Mouse (Mus musculus): Measurements from ENCODE around the gene Polr2c. TPM values are rescaled to one million over a fixed set of nuclear protein-coding genes. Genes with fewer than 3 reads are reported as not detected.

Polr2c gene
- polyA plus RNA-seq, 1 experiment: 21.3 TPM

DNA sequence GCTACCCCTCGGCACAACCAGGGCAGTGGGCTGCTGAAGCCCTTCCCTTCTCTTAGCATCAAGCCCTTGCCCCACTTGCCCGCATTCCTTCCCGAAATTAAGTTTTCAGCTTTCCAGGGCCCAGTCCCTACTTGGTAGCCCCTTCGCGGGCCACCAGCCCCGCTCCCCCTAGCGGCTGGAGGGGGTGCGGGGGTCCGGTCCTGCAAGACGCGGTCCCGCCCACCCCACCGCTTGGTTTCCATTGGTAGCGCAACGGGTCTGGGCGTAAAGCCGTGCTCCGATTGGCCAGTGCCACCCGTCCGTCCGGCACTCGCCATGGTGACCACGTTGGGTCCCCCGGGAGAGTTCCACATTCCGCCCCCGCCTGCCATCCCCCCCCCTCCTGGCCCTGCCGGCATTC lies 60.1 kb downstream of the Polr2c start:
- Histone ChIP-seq H3K4me1 (peaks cover 56% of the 10 kb centered on the region), H3K9me3 (peaks cover 12% of the 10 kb centered on the region), H3K36me3 (replicated peaks; ENCODE audit: low read length) (no peaks in the 10 kb centered on the region), H3K4me3 (replicated peaks) (peak overlapping the region; percentile 91), H3K27me3 (replicated peaks) (peaks cover 92% of the 10 kb centered on the region)
- TF ChIP-seq GATA1 (IDR thresholded peaks at IDR 0.05; ENCODE audit: borderline replicate concordance, low read length): no peak
- no peak for TF ChIP-seq FLI1 (IDR thresholded peaks at IDR 0.05; ENCODE audit: low read length)

DNA sequence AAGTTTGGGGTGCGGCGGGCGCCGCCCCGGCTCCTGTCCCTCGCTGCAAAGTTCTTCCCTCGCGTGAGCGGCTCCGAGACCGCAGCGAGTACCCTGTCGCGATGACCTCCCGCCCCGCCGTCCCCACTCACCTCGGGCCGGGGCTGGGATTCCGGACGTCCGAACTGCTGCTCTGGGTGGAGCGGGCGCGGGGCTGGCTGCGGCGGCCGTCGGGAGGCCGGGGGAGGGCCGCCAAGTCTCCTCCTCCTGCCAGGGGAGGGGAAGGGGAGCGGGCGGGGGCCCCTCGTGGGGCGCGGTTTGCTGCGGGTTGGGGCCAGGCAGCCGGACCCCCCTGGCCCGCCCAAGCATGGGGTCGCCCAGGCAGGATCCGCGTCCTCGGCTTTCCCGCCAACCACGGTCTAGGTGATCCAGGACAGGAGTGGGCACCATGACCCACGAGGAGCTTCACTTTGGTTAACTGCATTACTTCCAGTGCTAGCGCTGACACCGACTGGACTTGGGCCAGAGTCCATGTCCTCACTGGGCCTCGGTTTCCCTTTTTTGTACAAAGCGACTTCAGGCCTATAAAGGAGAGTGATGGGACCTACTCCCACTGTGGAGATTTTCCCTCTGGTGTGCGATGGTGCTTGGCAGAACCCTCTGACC lies 60.7 kb downstream of the Polr2c start, which contains the start of gene Ccdc102a:
Gene Ccdc102a, minus strand, starts transcription at position 248 of the 645 bp plus-strand sequence.
- Histone ChIP-seq H3K4me1 (peaks cover 56% of the 10 kb centered on the region), H3K27me3 (replicated peaks) (peaks cover 92% of the 10 kb centered on the region), H3K4me3 (replicated peaks) (peak within 1 kb of the TSS; percentile 91), H3K9me3 (peaks cover 10% of the 10 kb centered on the region), H3K36me3 (replicated peaks; ENCODE audit: low read length) (no peaks in the 10 kb centered on the region)
- TF ChIP-seq GATA1 (IDR thresholded peaks at IDR 0.05; ENCODE audit: borderline replicate concordance, low read length) (no peak), FLI1 (IDR thresholded peaks at IDR 0.05; ENCODE audit: low read length) (no peak)

DNA sequence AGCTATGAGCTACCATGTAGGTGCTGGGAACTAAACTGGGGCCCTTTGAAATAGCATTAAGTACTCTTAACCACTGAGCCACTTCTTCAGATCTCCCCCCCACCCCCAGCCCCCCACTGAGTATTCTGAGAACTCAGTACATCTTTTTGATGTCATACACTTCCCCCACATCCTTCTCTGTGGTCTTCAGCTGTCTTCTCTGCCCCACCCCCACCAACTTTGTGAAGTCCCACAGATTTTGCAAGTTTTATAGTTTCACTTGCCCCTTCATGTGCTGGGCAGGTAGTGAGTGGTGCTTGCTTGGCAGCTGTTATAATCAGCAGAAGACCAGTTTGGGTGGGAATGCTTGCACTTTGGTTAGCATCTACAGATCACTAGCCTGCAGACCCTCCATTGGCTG lies 62.0 kb downstream of the Polr2c start:
- Histone ChIP-seq H3K4me1 (peaks cover 68% of the 10 kb centered on the region), H3K36me3 (replicated peaks; ENCODE audit: low read length) (no peaks in the 10 kb centered on the region), H3K27me3 (replicated peaks) (peaks cover 89% of the 10 kb centered on the region), H3K4me3 (replicated peaks) (no peak overlapping the region), H3K9me3 (no peaks in the 10 kb centered on the region)
- TF ChIP-seq GATA1 (IDR thresholded peaks at IDR 0.05; ENCODE audit: borderline replicate concordance, low read length) (no peak), FLI1 (IDR thresholded peaks at IDR 0.05; ENCODE audit: low read length) (no peak)

DNA sequence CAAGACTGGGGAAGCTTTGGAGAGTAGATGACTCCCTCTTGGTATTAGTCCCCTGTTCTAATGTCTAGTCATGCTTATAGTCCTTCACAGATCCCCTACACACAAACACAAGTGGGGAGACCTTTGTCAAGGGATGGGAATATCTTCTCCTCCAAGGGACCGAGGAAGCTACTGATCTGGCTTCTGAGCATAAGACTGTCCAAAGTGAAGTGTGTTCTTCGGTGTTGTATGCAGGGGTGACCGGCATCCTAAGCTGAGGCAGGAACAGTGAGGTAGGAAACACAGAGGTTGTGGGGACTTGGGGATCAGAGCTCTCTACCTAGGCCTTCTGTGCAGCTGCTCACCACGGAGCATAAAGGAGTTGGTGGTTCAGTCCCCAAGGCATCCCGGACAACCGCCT lies 64.9 kb downstream of the Polr2c start:
- Histone ChIP-seq H3K9me3 (no peaks in the 10 kb centered on the region), H3K4me3 (replicated peaks) (no peak overlapping the region), H3K27me3 (replicated peaks) (peaks cover 89% of the 10 kb centered on the region), H3K36me3 (replicated peaks; ENCODE audit: low read length) (no peaks in the 10 kb centered on the region), H3K4me1 (peaks cover 51% of the 10 kb centered on the region)
- no peak for TF ChIP-seq GATA1 (IDR thresholded peaks at IDR 0.05; ENCODE audit: borderline replicate concordance, low read length)
- no peak for TF ChIP-seq FLI1 (IDR thresholded peaks at IDR 0.05; ENCODE audit: low read length)

DNA sequence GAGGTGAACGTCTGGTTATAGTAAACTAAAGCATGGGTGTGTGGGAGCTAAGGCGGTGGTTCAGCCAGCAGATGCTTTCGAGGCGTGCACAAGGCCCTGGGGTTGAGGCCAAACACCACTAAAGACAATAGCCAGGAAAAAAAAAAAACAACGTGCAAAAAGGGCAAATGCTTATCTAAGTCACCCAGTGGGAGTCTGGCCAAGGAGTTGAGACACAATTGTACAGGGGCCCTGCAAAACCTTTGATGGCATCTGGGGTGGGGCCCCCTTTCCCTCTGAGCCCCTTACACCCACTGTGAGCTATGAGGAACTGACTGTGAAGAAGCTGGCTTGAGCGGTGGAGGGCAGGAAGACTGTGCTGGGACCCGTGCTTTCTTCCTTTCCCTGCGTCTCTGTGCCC lies 65.4 kb downstream of the Polr2c start:
- Histone ChIP-seq H3K36me3 (replicated peaks; ENCODE audit: low read length) (no peaks in the 10 kb centered on the region), H3K4me1 (peaks cover 46% of the 10 kb centered on the region), H3K9me3 (no peaks in the 10 kb centered on the region), H3K4me3 (replicated peaks) (peak overlapping the region; percentile 28), H3K27me3 (replicated peaks) (peaks cover 85% of the 10 kb centered on the region)
- TF ChIP-seq GATA1 (IDR thresholded peaks at IDR 0.05; ENCODE audit: borderline replicate concordance, low read length): no peak
- TF ChIP-seq FLI1 (IDR thresholded peaks at IDR 0.05; ENCODE audit: low read length): no peak

Other genes with a start within 250 kb of the Polr2c start
- gene Arl2bp, start 190.8 kb upstream of the Polr2c start, polyA plus RNA-seq (2012; ENCODE audit: insufficient read depth, low replicate concordance): 13.7 and 16.1 TPM in 2 replicates
- not detected in 2 replicates for gene Pllp, start 161.2 kb upstream of the Polr2c start, polyA plus RNA-seq (2012; ENCODE audit: insufficient read depth, low replicate concordance)
- 0.30 TPM in 1 of 2 replicates, not detected in the other for gene Ccl22, start 111.9 kb upstream of the Polr2c start, polyA plus RNA-seq (2012; ENCODE audit: insufficient read depth, low replicate concordance)
- gene Cx3cl1, start 85.4 kb upstream of the Polr2c start, polyA plus RNA-seq (2012; ENCODE audit: insufficient read depth, low replicate concordance): 0.44 TPM in 1 of 2 replicates, not detected in the other
- gene Ccl17, start 47.0 kb upstream of the Polr2c start, polyA plus RNA-seq (2012; ENCODE audit: insufficient read depth, low replicate concordance): not detected in 2 replicates
- gene Coq9, start 19.1 kb upstream of the Polr2c start, polyA plus RNA-seq (2012; ENCODE audit: insufficient read depth, low replicate concordance): 62.7 and 175 TPM in 2 replicates
- 404 and 666 TPM in 2 replicates for gene Ciapin1, start 19.1 kb upstream of the Polr2c start, polyA plus RNA-seq (2012; ENCODE audit: insufficient read depth, low replicate concordance)
- 0.81 and 1.1 TPM in 2 replicates for gene Dok4, start 18.9 kb downstream of the Polr2c start, polyA plus RNA-seq (2012; ENCODE audit: insufficient read depth, low replicate concordance)
- gene Ccdc102a, start 60.6 kb downstream of the Polr2c start, polyA plus RNA-seq (2012; ENCODE audit: insufficient read depth, low replicate concordance): 0.73 and 1.4 TPM in 2 replicates
- 1.2 and 1.8 TPM in 2 replicates for gene Adgrg5, start 66.2 kb downstream of the Polr2c start, polyA plus RNA-seq (2012; ENCODE audit: insufficient read depth, low replicate concordance)
- 388 and 1,147 TPM in 2 replicates for gene Adgrg1, start 117.3 kb downstream of the Polr2c start, polyA plus RNA-seq (2012; ENCODE audit: insufficient read depth, low replicate concordance)
- 111 and 126 TPM in 2 replicates for gene Adgrg3, start 160.2 kb downstream of the Polr2c start, polyA plus RNA-seq (2012; ENCODE audit: insufficient read depth, low replicate concordance)
- gene Drc7, start 197.7 kb downstream of the Polr2c start, polyA plus RNA-seq (2012; ENCODE audit: insufficient read depth, low replicate concordance): 0.51 TPM in 1 of 2 replicates, not detected in the other
- gene Katnb1, start 223.7 kb downstream of the Polr2c start, polyA plus RNA-seq (2012; ENCODE audit: insufficient read depth, low replicate concordance): 17.2 and 46.5 TPM in 2 replicates